Mouse (Mus musculus) bone marrow macrophage, adult 2 months (primary cell): ENCODE data around the gene Larp1.

Source experiments
- CTCF ChIP-seq: IDR thresholded peaks from 2 replicates; pipeline ENCODE4 v1.5.1; 2012; ENCODE audit warnings: low read depth, mild to moderate bottlenecking, low read length, moderate library complexity
- POLR2A ChIP-seq: IDR thresholded peaks from 2 replicates; pipeline ENCODE4 v1.6.1; 2012; ENCODE audit warnings: mild to moderate bottlenecking, low read depth, low read length, borderline replicate concordance

GRCm38 (mm10) chr11:58025881-58026280 is 17.0 kb downstream of the Larp1 start:
- no peak for TF ChIP-seq POLR2A
- no peak for TF ChIP-seq CTCF
